Mouse (Mus musculus): ENCODE measurements around the gene Ccdc62.

- TF ChIP-seq POLR2A (IDR thresholded peaks at IDR 0.05; ENCODE audit: control insufficient read depth, low read depth, low read length) (no peak), CTCF (IDR thresholded peaks at IDR 0.05; ENCODE audit: control insufficient read depth, insufficient read depth, insufficient replicate concordance, low read depth, low read length) (no peak)
Measured at GRCm38 (mm10) chr5:123933556-123933955, 3.1 kb downstream of the Ccdc62 start.
